Mouse (Mus musculus): ENCODE measurements around the gene Idh3b.
A peak's percentile ranks its signal among the peaks of the same experiment; 100 is the strongest.

- TF ChIP-seq CTCF (IDR thresholded peaks at IDR 0.05; ENCODE audit: control insufficient read depth, insufficient read depth, low read length) (peak; percentile 13; the same call in 1 of the 2 replicates), POLR2A (IDR thresholded peaks at IDR 0.05; ENCODE audit: borderline replicate concordance, control insufficient read depth, low read depth, low read length) (peak; percentile 98)
Measured at GRCm38 (mm10) chr2:130274149-130274861, 10.0 kb downstream of the Idh3b start, which contains the start of gene Nop56.

All from bone marrow, adult 2 months (tissue).